Mouse (Mus musculus) olfactory bulb, adult 2 months (tissue): ENCODE measurements at regions not wholly inside any gene's neighbourhood (a gene's known extent, or its start where the extent isn't known, plus 50 kb on each side); places are given as distances from the start of the nearest gene placed in this dataset.

Experiments
- CTCF ChIP-seq: fragments of 200-500 bp; IDR thresholded peaks from 2 replicates; pipeline ENCODE4 v1.5.1; 2012; ENCODE audit warnings: low read depth, mild to moderate bottlenecking, low read length, moderate library complexity; ENCODE audit not compliant: insufficient read depth
- POLR2A ChIP-seq: fragments of 200-500 bp; IDR thresholded peaks from 2 replicates; pipeline ENCODE4 v1.6.1; 2012; ENCODE audit warnings: mild to moderate bottlenecking, low read depth, low read length, moderate library complexity; ENCODE audit not compliant: insufficient read depth

DNA sequence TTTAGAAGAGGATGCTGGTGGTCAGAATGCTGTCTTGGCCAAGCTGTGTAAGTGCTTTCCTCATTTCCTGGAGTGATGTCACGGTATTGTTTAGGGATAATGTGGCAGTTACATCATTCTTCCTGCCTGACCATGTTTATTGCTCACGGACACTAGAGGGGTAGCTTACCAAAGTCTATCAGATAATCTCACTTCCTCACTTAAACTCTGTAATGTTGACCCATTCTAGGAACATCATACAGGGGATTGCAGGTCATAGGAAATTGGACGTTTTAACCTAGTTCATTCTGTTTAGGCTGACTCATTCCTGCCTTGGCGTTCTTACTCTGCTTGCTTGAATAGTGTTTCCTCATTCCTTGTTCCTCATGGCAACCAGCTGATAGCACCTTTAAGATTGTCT, 120.3 kb downstream of the Gm45692 start:
- TF ChIP-seq CTCF = no peak
- no peak for TF ChIP-seq POLR2A
